Mouse (Mus musculus) embryonic facial prominence, embryonic 14.5 days (tissue): Measurements from ENCODE around the gene Map3k13. TPM values are rescaled to one million over a fixed set of nuclear protein-coding genes. Genes with fewer than 3 reads are reported as not detected.
"Not testable (repeated sequence)": the region's sequence is repeated elsewhere in the genome, so short reads cannot be mapped to it uniquely, and the experiment has no call there.

Experiments used
- ATAC-seq: fragments of 200-750 bp; cut with Nextera tagmentation; 2 replicates; pipeline ENCODE4 v1.8.0; 2017; ENCODE audit warnings: low read depth, moderate number of reproducible peaks, moderate TSS enrichment
- DNase-seq: peaks from one replicate; pipeline ENCODE4 v3.0.0-alpha.2; 2015; ENCODE audit warnings: low spot score
- H3K27ac ChIP-seq: fragments of 300-500 bp; sonication (generic); replicated peaks from 2 replicates; pipeline ENCODE4 v1.5.1; 2014; ENCODE audit warnings: low read depth, mild to moderate bottlenecking, low read length, moderate library complexity
- H3K27me3 ChIP-seq: fragments of 300-500 bp; sonication (generic); replicated peaks from 2 replicates; pipeline ENCODE4 v1.6.1; 2014; ENCODE audit warnings: low read length; ENCODE audit not compliant: control insufficient read depth, insufficient read depth
- H3K36me3 ChIP-seq: fragments of 300-500 bp; sonication (generic); 2 replicates; pipeline ENCODE4 v1.6.1; 2014; ENCODE audit warnings: low read length, mixed read lengths; ENCODE audit not compliant: control insufficient read depth, insufficient read depth
- H3K4me1 ChIP-seq: fragments of 300-500 bp; sonication (generic); 2 replicates; pipeline ENCODE4 v1.6.1; 2014; ENCODE audit warnings: antibody characterized with exemption, low read length; ENCODE audit not compliant: control insufficient read depth, insufficient read depth
- H3K4me2 ChIP-seq: fragments of 300-500 bp; sonication (generic); 2 replicates; pipeline ENCODE4 v1.6.1; 2014; ENCODE audit warnings: low read depth, mild to moderate bottlenecking, low read length, moderate library complexity, mixed read lengths
- H3K4me3 ChIP-seq: fragments of 300-500 bp; sonication (generic); 2 replicates; pipeline ENCODE4 v1.5.1; 2014; ENCODE audit warnings: low read depth, mild to moderate bottlenecking, low read length
- H3K9ac ChIP-seq: fragments of 300-500 bp; sonication (generic); 2 replicates; pipeline ENCODE4 v1.6.1; 2014; ENCODE audit warnings: low read depth, mild to moderate bottlenecking, low read length, moderate library complexity, mixed read lengths
- H3K9me3 ChIP-seq: fragments of 300-500 bp; sonication (generic); 2 replicates; pipeline ENCODE4 v1.6.1; 2016; ENCODE audit warnings: low read length; ENCODE audit not compliant: control insufficient read depth
- WGBS: fragments of 180-500 bp; shearing (Covaris S2); extraction: QIAGEN DNeasy Blood & Tissue Kit; methylation state at CpG from one replicate; pipeline ENCODE4 v1.1.7; 2014; 5-methylcytosine and 5-hydroxymethylcytosine counted together
- polyA plus RNA-seq: library from polyadenylated mRNA; unstranded; fragments of >200 nt; fragmentation: Nextera tagmentation; extraction: Ambion mirVana; gene quantifications from 2 replicates; pipeline ENCODE4 v1.2.1, GENCODE M21; 2014

The Map3k13 gene
- polyA plus RNA-seq, 1 experiment from 2014 or later: 0.95 TPM

- Histone ChIP-seq H3K9ac (peak overlapping the region; percentile 19; the same call in 1 of the 2 replicates), H3K36me3 (no peaks in the 10 kb centered on the region), H3K4me2 (no peak overlapping the region), H3K4me1 (no peaks in the 10 kb centered on the region), H3K27me3 (no peaks in the 10 kb centered on the region), H3K9me3 (no peaks in the 10 kb centered on the region), H3K27ac (no peak overlapping the region), H3K4me3 (no peak overlapping the region)
- ATAC-seq (no peak), DNase-seq (no peak)
- WGBS: 70% methylated on average over 7 of the region's 7 CpGs
Observed at GRCm38 (mm10) chr16:21881582-21882259, 87.6 kb downstream of the Map3k13 start.

GRCm38 (mm10) chr16:21887601-21888000 is 93.5 kb downstream of the Map3k13 start:
- ATAC-seq: no peak
- DNase-seq: no peak
- no peak overlapping the region for H3K4me2 ChIP-seq
- no peaks in the 10 kb centered on the region for H3K27me3 ChIP-seq
- no peak overlapping the region for H3K27ac ChIP-seq
- H3K36me3 ChIP-seq: no peaks in the 10 kb centered on the region
- no peaks in the 10 kb centered on the region for H3K4me1 ChIP-seq
- no peak overlapping the region for H3K9ac ChIP-seq
- 94% methylated on average over 2 of the region's 2 CpGs for WGBS
- no peak overlapping the region for H3K4me3 ChIP-seq
- no peaks in the 10 kb centered on the region for H3K9me3 ChIP-seq

- Histone ChIP-seq H3K27ac (no peak overlapping the region), H3K4me3 (no peak overlapping the region), H3K36me3 (no peaks in the 10 kb centered on the region), H3K4me1 (no peaks in the 10 kb centered on the region), H3K9me3 (no peaks in the 10 kb centered on the region), H3K27me3 (no peaks in the 10 kb centered on the region), H3K9ac (no peak overlapping the region), H3K4me2 (no peak overlapping the region)
- ATAC-seq (no peak), DNase-seq (no peak)
- 86% methylated on average over 6 of the region's 6 CpGs for WGBS
Observed at GRCm38 (mm10) chr16:21893890-21894289, 99.7 kb downstream of the Map3k13 start.

GRCm38 (mm10) chr16:21901286-21901685 is 107.1 kb downstream of the Map3k13 start:
- ATAC-seq: no peak
- Histone ChIP-seq H3K4me1 (no peaks in the 10 kb centered on the region), H3K9ac (no peak overlapping the region), H3K27me3 (no peaks in the 10 kb centered on the region), H3K36me3 (no peaks in the 10 kb centered on the region), H3K4me3 (no peak overlapping the region), H3K9me3 (no peaks in the 10 kb centered on the region), H3K4me2 (no peak overlapping the region), H3K27ac (no peak overlapping the region)
- 71% methylated on average over 5 of the region's 5 CpGs for WGBS
- no peak for DNase-seq

- ATAC-seq: no peak
- H3K27ac ChIP-seq: no peak overlapping the region
- no peak for DNase-seq
- no peaks in the 10 kb centered on the region for H3K36me3 ChIP-seq
- no peaks in the 10 kb centered on the region for H3K4me1 ChIP-seq
- H3K4me3 ChIP-seq: no peak overlapping the region
- 85% methylated on average over 10 of the region's 10 CpGs for WGBS
- H3K27me3 ChIP-seq: no peaks in the 10 kb centered on the region
- no peak overlapping the region for H3K4me2 ChIP-seq
- H3K9ac ChIP-seq: no peak overlapping the region
- no peaks in the 10 kb centered on the region for H3K9me3 ChIP-seq
Observed at GRCm38 (mm10) chr16:21904636-21905035, 110.5 kb downstream of the Map3k13 start.

- ATAC-seq (no peak), DNase-seq (no peak)
- Histone ChIP-seq H3K4me3 (no peak overlapping the region), H3K9ac (no peak overlapping the region), H3K27ac (no peak overlapping the region), H3K36me3 (no peaks in the 10 kb centered on the region), H3K4me1 (no peaks in the 10 kb centered on the region), H3K27me3 (no peaks in the 10 kb centered on the region), H3K9me3 (no peaks in the 10 kb centered on the region), H3K4me2 (no peak overlapping the region)
- WGBS: 90% methylated on average over 7 of the region's 7 CpGs
Observed at GRCm38 (mm10) chr16:21905996-21906395, 111.8 kb downstream of the Map3k13 start.

GRCm38 (mm10) chr16:21906902-21907301 is 112.8 kb downstream of the Map3k13 start:
- ATAC-seq (no peak), DNase-seq (no peak)
- 89% methylated on average over 5 of the region's 6 CpGs for WGBS
- Histone ChIP-seq H3K9ac (no peak overlapping the region), H3K4me3 (no peak overlapping the region), H3K27me3 (no peaks in the 10 kb centered on the region), H3K4me2 (no peak overlapping the region), H3K9me3 (no peaks in the 10 kb centered on the region), H3K27ac (no peak overlapping the region), H3K4me1 (no peaks in the 10 kb centered on the region), H3K36me3 (no peaks in the 10 kb centered on the region)

- not testable (repeated sequence) for H3K9me3 ChIP-seq, H3K27ac ChIP-seq, ATAC-seq, H3K4me2 ChIP-seq, H3K36me3 ChIP-seq, H3K9ac ChIP-seq, H3K27me3 ChIP-seq, H3K4me3 ChIP-seq, H3K4me1 ChIP-seq, DNase-seq
- 40% methylated on average over 6 of the region's 8 CpGs for WGBS
Observed at GRCm38 (mm10) chr16:21908906-21909305, 114.8 kb downstream of the Map3k13 start.

GRCm38 (mm10) chr16:21913347-21913746 is 119.2 kb downstream of the Map3k13 start:
- Histone ChIP-seq H3K27me3 (no peaks in the 10 kb centered on the region), H3K9me3 (no peaks in the 10 kb centered on the region), H3K4me3 (no peak overlapping the region), H3K36me3 (0 out of 2 replicates have a peak, but pooled peaks cover 5% of the 10 kb centered on the region), H3K27ac (no peak overlapping the region), H3K4me1 (no peaks in the 10 kb centered on the region), H3K9ac (no peak overlapping the region), H3K4me2 (no peak overlapping the region)
- DNase-seq (no peak), ATAC-seq (no peak)
- 87% methylated on average over 6 of the region's 6 CpGs for WGBS
